Mouse (Mus musculus) cortical plate, adult 2 months (tissue): Measurements from ENCODE around the gene Ppih.

ENCODE experiments used
- CTCF ChIP-seq: fragments of 200-500 bp; IDR thresholded peaks from 2 replicates; pipeline ENCODE4 v1.5.1; 2011; ENCODE audit warnings: mild to moderate bottlenecking, control low read depth, low read length; ENCODE audit not compliant: insufficient read depth; ENCODE audit errors: extremely low read depth
- POLR2A ChIP-seq: fragments of 200-500 bp; IDR thresholded peaks from 2 replicates; pipeline ENCODE4 v1.6.1; 2011; ENCODE audit warnings: mild to moderate bottlenecking, low read length, control low read depth; ENCODE audit not compliant: insufficient read depth; ENCODE audit errors: extremely low read depth

- TF ChIP-seq CTCF (no peak), POLR2A (no peak)
Observed at GRCm38 (mm10) chr4:119300761-119301160, 19.6 kb downstream of the Ppih start.
